Mouse (Mus musculus): ENCODE measurements around the gene Rora.

Gene Rora

GRCm38 (mm10) chr9:69290018-69290880 is 636.7 kb downstream of the Rora start:
- no peak for DNase-seq (ENCODE audit: low read depth, low spot score)

- peak; percentile 41 for DNase-seq (ENCODE audit: low read depth, low spot score)
These were observed 637.4 kb downstream of the Rora start for GRCm38 (mm10) chr9:69290881-69291450.

GRCm38 (mm10) chr9:69291451-69291850 is 637.9 kb downstream of the Rora start:
- no peak for DNase-seq (ENCODE audit: low read depth, low spot score)

GRCm38 (mm10) chr9:69292353-69292752 is 638.8 kb downstream of the Rora start:
- DNase-seq (ENCODE audit: low read depth, low spot score), result no peak

GRCm38 (mm10) chr9:69292776-69293687 is 639.4 kb downstream of the Rora start:
- no peak for DNase-seq (ENCODE audit: low read depth, low spot score)

GRCm38 (mm10) chr9:69293688-69294074 is 640.1 kb downstream of the Rora start:
- no peak for DNase-seq (ENCODE audit: low read depth, low spot score)

- no peak for DNase-seq (ENCODE audit: low read depth, low spot score)
These were observed 640.8 kb downstream of the Rora start for GRCm38 (mm10) chr9:69294426-69294825.

- no peak for DNase-seq (ENCODE audit: low read depth, low spot score)
These were observed 641.3 kb downstream of the Rora start for GRCm38 (mm10) chr9:69294856-69295255.

GRCm38 (mm10) chr9:69295826-69296225 is 642.2 kb downstream of the Rora start:
- DNase-seq (ENCODE audit: low read depth, low spot score), result no peak

GRCm38 (mm10) chr9:69296418-69296817 is 642.8 kb downstream of the Rora start:
- DNase-seq (ENCODE audit: low read depth, low spot score), result peak; percentile 55

- DNase-seq (ENCODE audit: low read depth, low spot score), result no peak
These were observed 644.3 kb downstream of the Rora start for GRCm38 (mm10) chr9:69297766-69298375.

- no peak for DNase-seq (ENCODE audit: low read depth, low spot score)
These were observed 645.2 kb downstream of the Rora start for GRCm38 (mm10) chr9:69298566-69299335.

GRCm38 (mm10) chr9:69299484-69299883 is 645.9 kb downstream of the Rora start:
- no peak for DNase-seq (ENCODE audit: low read depth, low spot score)

- DNase-seq (ENCODE audit: low read depth, low spot score), result no peak
These were observed 646.7 kb downstream of the Rora start for GRCm38 (mm10) chr9:69300296-69300695.

GRCm38 (mm10) chr9:69301445-69301844 is 647.9 kb downstream of the Rora start:
- no peak for DNase-seq (ENCODE audit: low read depth, low spot score)

- peak; percentile 44 for DNase-seq (ENCODE audit: low read depth, low spot score)
These were observed 648.4 kb downstream of the Rora start for GRCm38 (mm10) chr9:69301955-69302354.

- DNase-seq (ENCODE audit: low read depth, low spot score), result no peak
These were observed 649.3 kb downstream of the Rora start for GRCm38 (mm10) chr9:69302846-69303245.

- DNase-seq (ENCODE audit: low read depth, low spot score), result no peak
These were observed 649.9 kb downstream of the Rora start for GRCm38 (mm10) chr9:69303346-69303944.

GRCm38 (mm10) chr9:69303962-69304361 is 650.4 kb downstream of the Rora start:
- DNase-seq (ENCODE audit: low read depth, low spot score), result no peak

GRCm38 (mm10) chr9:69304492-69304891 is 650.9 kb downstream of the Rora start:
- DNase-seq (ENCODE audit: low read depth, low spot score), result no peak

All from mesoderm, embryonic 11.5 days (tissue).